Comparison of ENCODE assay signal across 7 mouse cellular contexts in genomic region chr2:20520636-20521595, GRCm38 (mm10).
A peak's percentile ranks its signal among the peaks of the same experiment; 100 is the strongest.
DNase-seq lines count a peak whose midpoint lies in the region; ATAC-seq and TF ChIP-seq lines count a peak whose summit lies in the region.

No protein-coding gene starts in this region.

- intact Hi-C loops in gastrocnemius, adult 2 months (cut with DNase I): loop anchor here (2.0 to 5.0 kb wide), 2 partner anchors 41 to 96 kb away; no protein-coding TSS in a partner anchor

- H3K4me1 ChIP-seq in ES-Bruce4 (ENCODE audit: control insufficient read depth, insufficient read depth, low read length): no peaks in the 10 kb centered on the region
- H3K4me1 ChIP-seq in hindbrain, embryonic 15.5 days (replicated peaks): peaks cover 20% of the 10 kb centered on the region
- no peaks in the 10 kb centered on the region; the same call in 1 of the 2 replicates for H3K4me1 ChIP-seq in liver, embryonic 16.5 days (ENCODE audit: control insufficient read depth, low read depth, low read length)
- peaks cover 14% of the 10 kb centered on the region for H3K4me1 ChIP-seq in stomach, embryonic 14.5 days (ENCODE audit: control insufficient read depth, insufficient read depth, low read length)

- peak overlapping the region; percentile 91 for H3K4me3 ChIP-seq in ES-Bruce4 (ENCODE audit: low read depth, low read length)
- H3K4me3 ChIP-seq in gastrocnemius, adult 2 months: peak overlapping the region; percentile 69
- H3K4me3 ChIP-seq in hindbrain, embryonic 15.5 days: peak overlapping the region; percentile 41
- H3K4me3 ChIP-seq in liver, embryonic 16.5 days (ENCODE audit: low read depth, low read length): peak overlapping the region; percentile 49
- peak overlapping the region; percentile 52 for H3K4me3 ChIP-seq in stomach, embryonic 14.5 days (ENCODE audit: low read depth, low read length)

- H3K27ac ChIP-seq in ES-Bruce4 (ENCODE audit: insufficient read depth, low read length): peak overlapping the region; percentile 84
- peak overlapping the region; percentile 92 for H3K27ac ChIP-seq in gastrocnemius, adult 2 months
- H3K27ac ChIP-seq in hindbrain, embryonic 15.5 days (replicated peaks): no peak overlapping the region
- no peak overlapping the region for H3K27ac ChIP-seq in liver, embryonic 16.5 days (ENCODE audit: low read length)
- H3K27ac ChIP-seq in stomach, embryonic 14.5 days (ENCODE audit: low read length): peak overlapping the region; percentile 91; the same call in 1 of the 2 replicates

- ATAC-seq in hindbrain, embryonic 15.5 days (ENCODE audit: low FRiP score, low read depth): no peak
- ATAC-seq in liver, embryonic 16.5 days (ENCODE audit: low read depth): no peak
- ATAC-seq in stomach, embryonic 14.5 days (ENCODE audit: insufficient number of reproducible peaks, insufficient read depth, low FRiP score, low read depth): peak; percentile 70; the same call in 1 of the 2 replicates

- DNase-seq in adrenal gland, postnatal 14 days: peak; percentile 37
- peak; percentile 63 for DNase-seq in gastrocnemius, adult 2 months
- no peak for DNase-seq in T-cell, adult 2 months (ENCODE audit: low spot score)

- peak overlapping the region; percentile 79 for H3K9ac ChIP-seq in ES-Bruce4 (ENCODE audit: low read depth, poor library complexity, severe bottlenecking)
- H3K9ac ChIP-seq in hindbrain, embryonic 15.5 days: no peak overlapping the region
- H3K9ac ChIP-seq in liver, embryonic 16.5 days (ENCODE audit: low read depth, low read length): no peak overlapping the region; the same call in 1 of the 2 replicates
- H3K9ac ChIP-seq in stomach, embryonic 14.5 days (replicated peaks; ENCODE audit: low read depth, low read length): peak overlapping the region; percentile 63

- 33% methylated on average over 23 of the region's 23 CpGs for WGBS in hindbrain, embryonic 15.5 days
- WGBS in liver, embryonic 16.5 days (ENCODE audit: insufficient replicate concordance): 36% methylated on average over 23 of the region's 23 CpGs
- 20% methylated on average over 23 of the region's 23 CpGs for WGBS in stomach, embryonic 14.5 days

- H3K9me3 ChIP-seq in ES-Bruce4 (replicated peaks; ENCODE audit: control insufficient read depth, insufficient read depth, low read length, poor library complexity, severe bottlenecking): peaks cover 8% of the 10 kb centered on the region
- no peaks in the 10 kb centered on the region for H3K9me3 ChIP-seq in hindbrain, embryonic 15.5 days
- no peaks in the 10 kb centered on the region for H3K9me3 ChIP-seq in liver, embryonic 16.5 days (replicated peaks; ENCODE audit: control insufficient read depth, low read length)
- no peaks in the 10 kb centered on the region for H3K9me3 ChIP-seq in stomach, embryonic 14.5 days (ENCODE audit: control insufficient read depth, low read depth, low read length)

- TF ChIP-seq EP300 in ES-Bruce4 (IDR thresholded peaks at IDR 0.05; ENCODE audit: insufficient read depth, low read depth, low read length): no peak

- peak overlapping the region; percentile 93 for H3K4me2 ChIP-seq in hindbrain, embryonic 15.5 days
- H3K4me2 ChIP-seq in liver, embryonic 16.5 days (ENCODE audit: low read depth, low read length): peak overlapping the region; percentile 46
- peak overlapping the region; percentile 45 for H3K4me2 ChIP-seq in stomach, embryonic 14.5 days (replicated peaks; ENCODE audit: low read depth, low read length)

- TF ChIP-seq CTCF in ES-Bruce4 (IDR thresholded peaks at IDR 0.05; ENCODE audit: low read depth, low read length): no peak
- TF ChIP-seq CTCF in gastrocnemius, adult 2 months (IDR thresholded peaks at IDR 0.05): no peak

- no peak for TF ChIP-seq POLR2A in ES-Bruce4 (IDR thresholded peaks at IDR 0.05; ENCODE audit: insufficient read depth, low read length)

- no peaks in the 10 kb centered on the region for H3K27me3 ChIP-seq in ES-Bruce4 (ENCODE audit: control insufficient read depth, insufficient read depth, low read length, poor library complexity, severe bottlenecking)
- H3K27me3 ChIP-seq in hindbrain, embryonic 15.5 days: peaks cover 17% of the 10 kb centered on the region; the same call in 1 of the 2 replicates
- H3K27me3 ChIP-seq in liver, embryonic 16.5 days (ENCODE audit: control insufficient read depth, insufficient read depth, low read depth, low read length): no peaks in the 10 kb centered on the region
- no peaks in the 10 kb centered on the region for H3K27me3 ChIP-seq in stomach, embryonic 14.5 days (ENCODE audit: control insufficient read depth, insufficient read depth, low read length)

- peaks cover 10% of the 10 kb centered on the region for H3K36me3 ChIP-seq in ES-Bruce4 (ENCODE audit: control insufficient read depth, insufficient read depth, low read length, poor library complexity, severe bottlenecking)
- H3K36me3 ChIP-seq in hindbrain, embryonic 15.5 days: no peaks in the 10 kb centered on the region
- H3K36me3 ChIP-seq in liver, embryonic 16.5 days (ENCODE audit: control insufficient read depth, insufficient read depth): no peaks in the 10 kb centered on the region
- no peaks in the 10 kb centered on the region for H3K36me3 ChIP-seq in stomach, embryonic 14.5 days (ENCODE audit: control insufficient read depth, insufficient read depth, low read length)

Comparison
In these comparisons a context has a peak if more than half of its experiments do, and no peak if none do; other contexts are left out.
1. H3K27ac ChIP-seq: peak in ES-Bruce4 (single experiment), gastrocnemius, adult 2 months (single experiment) and stomach, embryonic 14.5 days (single experiment); none in hindbrain, embryonic 15.5 days (single experiment) and liver, embryonic 16.5 days (single experiment).
2. H3K4me3 ChIP-seq: peak in every context shown above with its lines; median percentile 91 in ES-Bruce4; 69 in gastrocnemius, adult 2 months; 52 in stomach, embryonic 14.5 days; 49 in liver, embryonic 16.5 days; 41 in hindbrain, embryonic 15.5 days.
3. H3K9ac ChIP-seq: peak in ES-Bruce4 (single experiment) and stomach, embryonic 14.5 days (single experiment); none in hindbrain, embryonic 15.5 days (single experiment) and liver, embryonic 16.5 days (single experiment).
4. Peak in every context shown above with its lines, with median percentiles within 50 percentile points of each other: H3K4me2 ChIP-seq.